Mouse (Mus musculus): ENCODE measurements around the gene Mcrip2. TPM values are rescaled to one million over a fixed set of nuclear protein-coding genes. Genes with fewer than 3 reads are reported as not detected.

Mcrip2 gene
- total RNA-seq (2023): 1 to 10 TPM; 3.2 to 4.2 TPM

GRCm38 (mm10) chr17:25868601-25869191 is at the start of gene Mcrip2:
Gene Mcrip2, minus strand, starts transcription at chr17:25868764.

GRCm38 (mm10) chr17:25880196-25880910 is 11.8 kb upstream of the Mcrip2 start, which contains the start of gene Wfikkn1:
Gene Wfikkn1, minus strand, starts transcription at chr17:25880858.

GRCm38 (mm10) chr17:25874721-25875170 is 6.2 kb upstream of the Mcrip2 start, which contains the start of gene Mettl26:
Gene Mettl26, plus strand, starts transcription at chr17:25875074.

GRCm38 (mm10) chr17:25860832-25861703 is 7.5 kb downstream of the Mcrip2 start, which contains the start of gene Wdr90:
Gene Wdr90, minus strand, starts transcription at chr17:25861501.

GRCm38 (mm10) chr17:25844396-25844901 is 24.1 kb downstream of the Mcrip2 start, which contains the start of gene Rhot2:
Gene Rhot2, minus strand, starts transcription at chr17:25844851.

GRCm38 (mm10) chr17:25841117-25841880 is 27.3 kb downstream of the Mcrip2 start, which contains the start of gene Gm20683:
Gene Gm20683, minus strand, starts transcription at chr17:25841763.

GRCm38 (mm10) chr17:25837076-25837410 is 31.5 kb downstream of the Mcrip2 start, which contains the start of gene Rhbdl1:
Gene Rhbdl1, minus strand, starts transcription at chr17:25837295.

GRCm38 (mm10) chr17:25833291-25833663 is 35.3 kb downstream of the Mcrip2 start, which contains the start of gene Stub1:
Gene Stub1, minus strand, starts transcription at chr17:25833404.

GRCm38 (mm10) chr17:25828712-25829557 is 39.6 kb downstream of the Mcrip2 start, which contains the start of gene Jmjd8:
Gene Jmjd8, plus strand, starts transcription at chr17:25828867.

GRCm38 (mm10) chr17:25823452-25823851 is 45.1 kb downstream of the Mcrip2 start, which contains the start of gene Wdr24:
Gene Wdr24, plus strand, starts transcription at chr17:25823627.

Other genes with a start within 250 kb of the Mcrip2 start
- gene Gng13, start 151.6 kb downstream of the Mcrip2 start, total RNA-seq (2023): not detected
- gene Chtf18, start 141.3 kb downstream of the Mcrip2 start, total RNA-seq (2023): 1 to 10 TPM; 6.7 to 8.5 TPM
- 1 to 10 TPM; 7.5 to 7.7 TPM for gene Rpusd1, start 141.1 kb downstream of the Mcrip2 start, total RNA-seq (2023)
- gene Mslnl, start 132.7 kb downstream of the Mcrip2 start, total RNA-seq (2023): not detected
- gene Msln, start 114.4 kb downstream of the Mcrip2 start, total RNA-seq (2023): 1 to 10 TPM in 1 of 2 experiments, not detected in 1; 1.2 TPM
- 10 to 100 TPM; 43.3 to 45.9 TPM for gene Narfl, start 95.0 kb downstream of the Mcrip2 start, total RNA-seq (2023)
- 10 to 100 TPM; 17.7 to 28.0 TPM for gene Haghl, start 83.1 kb downstream of the Mcrip2 start, total RNA-seq (2023)
- gene Ccdc78, start 82.2 kb downstream of the Mcrip2 start, total RNA-seq (2023): under 1 TPM in 1 of 2 experiments, not detected in 1; 0.32 TPM
- gene Fam173a, start 75.9 kb downstream of the Mcrip2 start, total RNA-seq (2023): 10 to 100 TPM; 50.2 to 61.0 TPM
- gene AC134908.4, start 73.1 kb downstream of the Mcrip2 start, total RNA-seq (2023): not detected
- 10 to 100 TPM; 13.3 to 17.5 TPM for gene Metrn, start 71.6 kb downstream of the Mcrip2 start, total RNA-seq (2023)
- not detected for gene Fbxl16, start 59.7 kb downstream of the Mcrip2 start, total RNA-seq (2023)
- gene Wdr24, start 45.1 kb downstream of the Mcrip2 start, total RNA-seq (2023): 10 to 100 TPM; 18.9 TPM
- 10 to 100 TPM; 31.0 to 35.5 TPM for gene Jmjd8, start 39.9 kb downstream of the Mcrip2 start, total RNA-seq (2023)
- gene Stub1, start 35.4 kb downstream of the Mcrip2 start, total RNA-seq (2023): 10 to 100 TPM; 69.1 to 78.8 TPM
- gene Rhbdl1, start 31.5 kb downstream of the Mcrip2 start, total RNA-seq (2023): 1 to 10 TPM; 1.8 to 4.8 TPM
- 1 to 10 TPM; 3.6 to 4.6 TPM for gene Gm20683, start 27.0 kb downstream of the Mcrip2 start, total RNA-seq (2023)
- 10 to 100 TPM; 77.3 to 80.7 TPM for gene Rhot2, start 23.9 kb downstream of the Mcrip2 start, total RNA-seq (2023)
- gene Wdr90, start 7.3 kb downstream of the Mcrip2 start, total RNA-seq (2023): 10 to 100 TPM; 25.1 to 32.9 TPM
- gene Mettl26, start 6.3 kb upstream of the Mcrip2 start, total RNA-seq (2023): 10 to 100 TPM; 21.0 to 33.3 TPM
- gene Wfikkn1, start 12.1 kb upstream of the Mcrip2 start, total RNA-seq (2023): 1 to 10 TPM; 6.7 to 6.9 TPM
- 10 to 100 TPM; 27.3 to 37.8 TPM for gene Rab40c, start 51.0 kb upstream of the Mcrip2 start, total RNA-seq (2023)
- gene Pigq, start 76.2 kb upstream of the Mcrip2 start, total RNA-seq (2023): 10 to 100 TPM; 84.4 to 92.2 TPM
- not detected for gene Nhlrc4, start 76.2 kb upstream of the Mcrip2 start, total RNA-seq (2023)
- gene A930017K11Rik, start 83.8 kb upstream of the Mcrip2 start, total RNA-seq (2023): not detected
- gene Capn15, start 117.0 kb upstream of the Mcrip2 start, total RNA-seq (2023): 10 to 100 TPM; 42.6 to 48.1 TPM
- 10 to 100 TPM; 10.4 to 11.9 TPM for gene Rab11fip3, start 200.8 kb upstream of the Mcrip2 start, total RNA-seq (2023)
- gene Decr2, start 221.6 kb upstream of the Mcrip2 start, total RNA-seq (2023): 1 to 10 TPM; 4.1 to 5.3 TPM
- gene Nme4, start 226.8 kb upstream of the Mcrip2 start, total RNA-seq (2023): 1 to 10 TPM; 1.0 to 1.8 TPM
- 10 to 100 TPM; 24.7 to 26.6 TPM for gene Tmem8, start 244.5 kb upstream of the Mcrip2 start, total RNA-seq (2023)